Mouse (Mus musculus): ENCODE measurements at regions not wholly inside any gene's neighbourhood (a gene's known extent, or its start where the extent isn't known, plus 50 kb on each side); places are given as distances from the start of the nearest gene placed in this dataset.

- DNase-seq (ENCODE audit: low read depth in 2 of 2, low spot score in 2 of 2): no peak
Observed at GRCm38 (mm10) chr15:67229359-67229758, 728.6 kb upstream of the Lrrc6 start.

- no peak for DNase-seq (ENCODE audit: low read depth in 2 of 2, low spot score in 2 of 2)
Observed at GRCm38 (mm10) chr15:67228633-67229032, 727.9 kb upstream of the Lrrc6 start.

- no peak for DNase-seq (ENCODE audit: low read depth in 2 of 2, low spot score in 2 of 2)
Observed at GRCm38 (mm10) chr15:67227456-67228164, 726.9 kb upstream of the Lrrc6 start.

- DNase-seq (ENCODE audit: low read depth in 2 of 2, low spot score in 2 of 2): no peak
Observed at GRCm38 (mm10) chr15:67226900-67227299, 726.2 kb upstream of the Lrrc6 start.

Measured in CD8-positive naive resting alpha-beta T cell, adult 2 months (primary cell).